Mouse (Mus musculus) neural tube, embryonic 14.5 days (tissue): Measurements from ENCODE around the gene Zfp385c. TPM values are rescaled to one million over a fixed set of nuclear protein-coding genes. Genes with fewer than 3 reads are reported as not detected.

Source experiments
- ATAC-seq: fragments of 200-750 bp; cut with Nextera tagmentation; 2 replicates; pipeline ENCODE4 v1.8.0; 2017; ENCODE audit warnings: low read depth, mild to moderate bottlenecking, moderate TSS enrichment, moderate library complexity
- H3K27ac ChIP-seq: fragments of 300-500 bp; sonication (generic); 2 replicates; pipeline ENCODE4 v1.5.1; 2014; ENCODE audit warnings: low read depth, mild to moderate bottlenecking, control low read depth, low read length, moderate library complexity, mixed read lengths
- H3K27me3 ChIP-seq: fragments of 300-500 bp; sonication (generic); 2 replicates; pipeline ENCODE4 v1.6.1; 2014; ENCODE audit warnings: low read length; ENCODE audit not compliant: control insufficient read depth, insufficient read depth
- H3K36me3 ChIP-seq: fragments of 300-500 bp; sonication (generic); 2 replicates; pipeline ENCODE4 v1.6.1; 2014; ENCODE audit warnings: low read length, mixed read lengths; ENCODE audit not compliant: control insufficient read depth, insufficient read depth
- H3K4me1 ChIP-seq: fragments of 300-500 bp; sonication (generic); 2 replicates; pipeline ENCODE4 v1.6.1; 2014; ENCODE audit warnings: low read length; ENCODE audit not compliant: control insufficient read depth, insufficient read depth
- H3K4me2 ChIP-seq: fragments of 300-500 bp; sonication (generic); 2 replicates; pipeline ENCODE4 v1.6.1; 2014; ENCODE audit warnings: mild to moderate bottlenecking, low read depth, low read length, control low read depth
- H3K4me3 ChIP-seq: fragments of 300-500 bp; sonication (generic); 2 replicates; pipeline ENCODE4 v1.5.1; 2014; ENCODE audit warnings: low read depth, low read length, control low read depth, mixed read lengths
- H3K9ac ChIP-seq: fragments of 300-500 bp; sonication (generic); replicated peaks from 2 replicates; pipeline ENCODE4 v1.6.1; 2014; ENCODE audit warnings: low read depth, mild to moderate bottlenecking, control low read depth, low read length, mixed read lengths
- H3K9me3 ChIP-seq: fragments of 300-500 bp; sonication (generic); 2 replicates; pipeline ENCODE4 v1.6.1; 2016; ENCODE audit warnings: low read length; ENCODE audit not compliant: control insufficient read depth
- WGBS: fragments of 180-500 bp; shearing (Covaris S2); extraction: QIAGEN DNeasy Blood & Tissue Kit; methylation state at CpG from one replicate; pipeline ENCODE4 v1.1.7; 2014; 5-methylcytosine and 5-hydroxymethylcytosine counted together
- polyA plus RNA-seq: library from polyadenylated mRNA; unstranded; fragments of >200 nt; fragmentation: Nextera tagmentation; extraction: Ambion mirVana; gene quantifications from 2 replicates; pipeline ENCODE4 v1.2.1, GENCODE M21; 2014

The Zfp385c gene
- polyA plus RNA-seq, 1 experiment from 2014 or later: 0.50 TPM

GRCm38 (mm10) chr11:100634530-100634929 lies 57.7 kb downstream of the Zfp385c start:
- H3K36me3 ChIP-seq: no peaks in the 10 kb centered on the region
- no peak for ATAC-seq

DNA sequence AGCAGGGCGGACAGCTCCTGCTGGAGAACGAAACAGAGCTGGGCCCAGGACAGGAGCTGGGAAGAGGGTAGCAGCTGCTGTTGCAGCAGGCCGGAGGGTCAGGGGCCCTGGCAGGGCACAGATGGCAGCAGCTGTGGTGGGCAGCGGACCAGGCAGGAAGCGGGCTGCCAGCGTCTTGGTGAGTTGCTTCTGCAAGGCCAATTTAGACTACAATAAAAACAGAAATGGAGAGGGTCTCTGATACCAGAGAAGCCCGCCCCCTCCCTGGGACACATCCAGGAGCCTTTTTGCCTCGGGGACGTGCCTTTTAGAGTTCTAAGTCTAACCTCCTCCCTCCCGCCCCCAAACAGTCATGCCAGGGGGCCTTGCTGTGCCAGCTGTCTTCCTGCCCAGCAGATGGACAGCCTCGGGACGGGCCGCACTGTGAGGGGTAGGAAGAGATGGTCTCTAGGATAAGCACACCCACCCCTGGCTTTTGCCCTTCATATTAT lies 63.3 kb downstream of the Zfp385c start:
- ATAC-seq: no peak
- H3K9ac ChIP-seq: no peak overlapping the region
- no peaks in the 10 kb centered on the region for H3K9me3 ChIP-seq
- H3K27ac ChIP-seq: no peak overlapping the region
- WGBS: 23% methylated on average over 13 of the region's 13 CpGs
- no peak overlapping the region for H3K4me3 ChIP-seq
- peaks cover 15% of the 10 kb centered on the region for H3K4me1 ChIP-seq
- peaks cover 11% of the 10 kb centered on the region for H3K36me3 ChIP-seq
- H3K27me3 ChIP-seq: no peaks in the 10 kb centered on the region
- H3K4me2 ChIP-seq: no peak overlapping the region

More at GRCm38 (mm10) chr11:100634530-100634929, 57.7 kb downstream of the Zfp385c start:
- 67% methylated on average over 7 of the region's 7 CpGs for WGBS
- H3K9me3 ChIP-seq: no peaks in the 10 kb centered on the region
- H3K27ac ChIP-seq: no peak overlapping the region
- no peak overlapping the region for H3K4me3 ChIP-seq
- H3K4me1 ChIP-seq: no peaks in the 10 kb centered on the region
- no peak overlapping the region for H3K4me2 ChIP-seq
- H3K27me3 ChIP-seq: 0 out of 2 replicates have a peak, but pooled peaks cover 1% of the 10 kb centered on the region
- H3K9ac ChIP-seq: no peak overlapping the region

- no peak overlapping the region for H3K4me3 ChIP-seq
- ATAC-seq: no peak
- no peak overlapping the region for H3K9ac ChIP-seq
- peaks cover 21% of the 10 kb centered on the region for H3K4me1 ChIP-seq
- no peak overlapping the region for H3K4me2 ChIP-seq
- no peaks in the 10 kb centered on the region for H3K9me3 ChIP-seq
- no peak overlapping the region for H3K27ac ChIP-seq
- no peaks in the 10 kb centered on the region for H3K27me3 ChIP-seq
- peaks cover 11% of the 10 kb centered on the region for H3K36me3 ChIP-seq
- 95% methylated on average over 5 of the region's 5 CpGs for WGBS
Observed at GRCm38 (mm10) chr11:100628056-100628455, 64.2 kb downstream of the Zfp385c start.

DNA sequence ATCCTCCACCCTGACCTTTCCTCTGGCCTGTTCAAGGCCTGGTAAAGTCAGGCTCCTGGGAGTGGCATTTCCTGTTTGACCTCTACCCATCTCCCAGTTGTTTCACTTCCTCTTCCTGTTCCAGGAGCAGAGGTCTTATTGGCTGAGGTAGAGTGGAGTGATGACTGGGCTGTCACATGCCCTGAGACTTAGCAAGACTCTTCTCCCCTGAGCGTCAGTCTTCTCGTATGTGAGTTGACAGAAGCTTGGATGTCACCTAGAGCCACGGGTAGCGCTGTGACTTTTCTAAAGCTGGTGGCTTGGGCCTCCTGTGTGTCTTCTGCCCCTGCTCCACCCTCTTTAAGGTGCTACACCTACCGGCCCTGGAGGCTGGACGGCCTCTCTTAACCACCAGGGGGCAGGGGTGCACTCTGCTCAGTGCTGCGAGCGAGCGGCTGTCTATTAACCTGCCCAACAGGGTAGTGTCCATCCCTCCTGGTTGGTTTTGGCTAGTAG lies 65.5 kb downstream of the Zfp385c start:
- H3K27me3 ChIP-seq: no peaks in the 10 kb centered on the region
- no peak overlapping the region for H3K27ac ChIP-seq
- H3K9ac ChIP-seq: no peak overlapping the region
- peaks cover 11% of the 10 kb centered on the region for H3K36me3 ChIP-seq
- H3K4me3 ChIP-seq: no peak overlapping the region
- WGBS: 25% methylated on average over 9 of the region's 9 CpGs
- no peak overlapping the region for H3K4me2 ChIP-seq
- peak; percentile 64; the same call in 1 of the 2 replicates for ATAC-seq
- H3K4me1 ChIP-seq: peaks cover 21% of the 10 kb centered on the region
- no peaks in the 10 kb centered on the region for H3K9me3 ChIP-seq

- no peak for ATAC-seq
- peaks cover 21% of the 10 kb centered on the region for H3K4me1 ChIP-seq
- no peak overlapping the region for H3K9ac ChIP-seq
- H3K9me3 ChIP-seq: no peaks in the 10 kb centered on the region
- peaks cover 11% of the 10 kb centered on the region for H3K36me3 ChIP-seq
- H3K27me3 ChIP-seq: no peaks in the 10 kb centered on the region
- H3K4me2 ChIP-seq: no peak overlapping the region
- H3K27ac ChIP-seq: no peak overlapping the region
- no peak overlapping the region for H3K4me3 ChIP-seq
- 95% methylated on average over 23 of the region's 23 CpGs for WGBS
Observed at GRCm38 (mm10) chr11:100625754-100626700, 66.2 kb downstream of the Zfp385c start.

GRCm38 (mm10) chr11:100623867-100624266 lies 68.4 kb downstream of the Zfp385c start:
- Histone ChIP-seq H3K4me3 (no peak overlapping the region), H3K9me3 (no peaks in the 10 kb centered on the region), H3K36me3 (peaks cover 11% of the 10 kb centered on the region), H3K9ac (0 out of 2 replicates have a peak overlapping the region, but pooled peaks have one; percentile 82), H3K27ac (no peak overlapping the region), H3K27me3 (no peaks in the 10 kb centered on the region), H3K4me1 (peaks cover 19% of the 10 kb centered on the region), H3K4me2 (peak overlapping the region; percentile 66)
- 49% methylated on average over 5 of the region's 5 CpGs for WGBS
- no peak for ATAC-seq

GRCm38 (mm10) chr11:100622714-100623113 lies 69.5 kb downstream of the Zfp385c start:
- ATAC-seq: peak; percentile 25; the same call in 1 of the 2 replicates
- Histone ChIP-seq H3K9me3 (no peaks in the 10 kb centered on the region), H3K36me3 (peaks cover 11% of the 10 kb centered on the region), H3K9ac (peak overlapping the region; percentile 82), H3K4me3 (peak overlapping the region; percentile 81), H3K4me1 (peaks cover 23% of the 10 kb centered on the region), H3K27me3 (no peaks in the 10 kb centered on the region), H3K4me2 (peak overlapping the region; percentile 66), H3K27ac (peak overlapping the region; percentile 86)
- WGBS: under 1% methylated on average over 24 of the region's 24 CpGs

GRCm38 (mm10) chr11:100619982-100620381 lies 72.3 kb downstream of the Zfp385c start, which contains the start of gene Dnajc7:
Dnajc7 (minus strand) TSS chr11:100620168.
- Histone ChIP-seq H3K9me3 (no peaks in the 10 kb centered on the region), H3K4me1 (peaks cover 25% of the 10 kb centered on the region), H3K9ac (peak within 1 kb of the TSS; percentile 93), H3K4me3 (peak within 1 kb of the TSS; percentile 78), H3K4me2 (peak within 1 kb of the TSS; percentile 63), H3K27ac (peak within 1 kb of the TSS; percentile 97), H3K27me3 (no peaks in the 10 kb centered on the region), H3K36me3 (no peaks in the 10 kb centered on the region)
- WGBS: 3% methylated on average over 11 of the region's 11 CpGs
- ATAC-seq: peak; percentile 26
